Mouse (Mus musculus): Measurements from ENCODE around the gene Fbxw11. TPM values are rescaled to one million over a fixed set of nuclear protein-coding genes. Genes with fewer than 3 reads are reported as not detected.

Gene Fbxw11
- polyA plus RNA-seq, 1 experiment, result 44.5 TPM

DNA sequence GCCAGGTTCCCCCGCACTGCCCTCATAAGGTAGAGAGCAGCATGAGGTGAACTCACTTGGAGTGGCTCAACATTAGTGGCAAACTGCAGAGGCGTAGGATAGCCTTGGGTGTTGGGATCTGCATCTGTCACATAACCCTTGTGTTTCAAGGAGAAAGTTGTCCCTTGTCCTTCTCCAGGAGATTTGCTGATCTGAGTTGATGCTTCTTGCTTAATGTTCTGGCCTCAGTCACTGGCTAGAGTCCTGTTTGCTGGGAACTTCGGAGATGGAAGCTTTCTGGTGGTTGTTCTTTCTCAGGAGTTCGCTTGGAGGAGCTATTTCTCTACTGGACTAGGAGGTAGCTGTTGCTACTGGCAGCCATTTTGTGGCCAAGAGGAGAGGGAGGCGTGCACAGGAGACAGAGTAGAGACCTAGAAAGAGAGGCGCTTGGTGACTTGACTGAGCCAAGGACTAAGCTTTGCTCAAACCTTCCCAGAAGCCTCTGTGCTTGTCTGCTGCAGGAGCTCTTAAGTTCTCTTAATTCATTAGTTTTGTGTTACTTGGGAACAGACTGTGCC, 143.1 kb downstream of the Fbxw11 start:
- H3K4me2 ChIP-seq (ENCODE audit: low read depth), result no peak overlapping the region
- no peaks in the 10 kb centered on the region for H3K27me3 ChIP-seq (ENCODE audit: control insufficient read depth, insufficient read depth, insufficient read length)
- no peak for TF ChIP-seq USF1 (IDR thresholded peaks at IDR 0.05; ENCODE audit: low read depth)
- no peak for TF ChIP-seq TCF3 (IDR thresholded peaks at IDR 0.05; ENCODE audit: insufficient read length, low read depth)
- H3K79me2 ChIP-seq (ENCODE audit: control insufficient read depth, insufficient read depth), result no peaks in the 10 kb centered on the region
- H3K4me3 ChIP-seq, result no peak overlapping the region
- no peaks in the 10 kb centered on the region for H3K36me3 ChIP-seq (ENCODE audit: control insufficient read depth, insufficient read depth)
- H3ac ChIP-seq (ENCODE audit: control insufficient read depth, insufficient read length), result no peak overlapping the region

GRCm38 (mm10) chr11:32786201-32786600, 143.7 kb downstream of the Fbxw11 start:
- TF ChIP-seq POLR2AphosphoS2 (IDR thresholded peaks at IDR 0.05; ENCODE audit: insufficient read length, low read depth), result no peak
- no peak for TF ChIP-seq TCF3 (IDR thresholded peaks at IDR 0.05; ENCODE audit: insufficient read length, low read depth)
- no peak for TF ChIP-seq MYOD1 (IDR thresholded peaks at IDR 0.05; ENCODE audit: control insufficient read depth in 1 of 3, insufficient read length in 2 of 3, low read depth in 2 of 3)
- no peak for TF ChIP-seq POLR2A (IDR thresholded peaks at IDR 0.05; ENCODE audit: insufficient read length, low read depth)
- no peak for TF ChIP-seq MYOG (IDR thresholded peaks at IDR 0.05; ENCODE audit: control insufficient read depth in 1 of 3, insufficient read depth in 1 of 3, insufficient read length in 2 of 3, low read depth in 2 of 3)
- TF ChIP-seq E2F4 (IDR thresholded peaks at IDR 0.05; ENCODE audit: insufficient read depth), result no peak
- no peak for TF ChIP-seq REST (IDR thresholded peaks at IDR 0.05; ENCODE audit: insufficient read depth, insufficient read length)
- TF ChIP-seq SRF (IDR thresholded peaks at IDR 0.05; ENCODE audit: control insufficient read depth, insufficient read length, low read depth), result no peak
- TF ChIP-seq USF1 (IDR thresholded peaks at IDR 0.05; ENCODE audit: low read depth), result no peak
- no peak for TF ChIP-seq TCF12 (IDR thresholded peaks at IDR 0.05; ENCODE audit: insufficient read depth, poor library complexity, severe bottlenecking)
- TF ChIP-seq MAX (IDR thresholded peaks at IDR 0.05; ENCODE audit: low read depth), result no peak
- no peak for TF ChIP-seq CEBPB (IDR thresholded peaks at IDR 0.05; ENCODE audit: insufficient read depth, poor library complexity, severe bottlenecking)
- Histone ChIP-seq H3K27me3 (ENCODE audit: control insufficient read depth, insufficient read depth, insufficient read length) (no peaks in the 10 kb centered on the region), H3K79me2 (ENCODE audit: control insufficient read depth, insufficient read depth) (no peaks in the 10 kb centered on the region), H3K4me2 (ENCODE audit: low read depth) (no peak overlapping the region), H3K4me3 (no peak overlapping the region), H3K36me3 (ENCODE audit: control insufficient read depth, insufficient read depth) (no peaks in the 10 kb centered on the region), H3ac (ENCODE audit: control insufficient read depth, insufficient read length) (no peak overlapping the region)

DNA sequence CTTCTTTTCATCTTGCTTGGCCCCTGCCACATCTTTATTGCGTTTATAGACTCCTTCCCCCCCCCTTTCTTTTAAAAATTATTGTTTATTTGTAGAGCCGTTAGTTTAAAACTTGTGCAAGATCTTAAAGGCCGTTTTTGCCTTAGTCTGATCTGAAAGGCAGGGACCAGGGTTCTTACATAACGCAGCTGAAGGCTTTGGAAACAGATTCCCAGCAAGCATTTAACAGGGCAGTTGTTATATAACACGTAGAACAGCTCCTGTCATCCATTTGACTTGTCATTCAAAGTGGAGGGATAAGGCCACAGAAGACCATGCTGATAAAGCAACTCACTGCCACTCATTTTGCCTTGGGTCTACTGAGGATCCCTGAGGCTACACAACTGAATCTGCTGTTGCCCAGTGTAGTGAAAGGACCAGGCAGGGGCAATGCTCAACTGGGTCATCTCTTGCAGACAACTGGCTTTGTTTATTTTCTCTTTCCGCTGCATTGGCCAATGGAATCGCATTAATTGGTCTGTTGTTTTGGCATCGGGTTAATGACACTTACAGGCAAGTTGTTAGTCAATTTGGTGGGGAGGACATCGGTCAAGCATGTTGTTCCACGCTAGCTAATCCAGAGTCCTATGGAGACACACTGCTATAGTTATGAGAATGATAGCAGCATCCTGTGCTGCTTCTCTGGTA, 152.4 kb downstream of the Fbxw11 start:
- Histone ChIP-seq H3K27me3 (ENCODE audit: control insufficient read depth, insufficient read depth, insufficient read length) (peaks cover 17% of the 10 kb centered on the region), H3K36me3 (ENCODE audit: control insufficient read depth, insufficient read depth) (no peaks in the 10 kb centered on the region), H3ac (ENCODE audit: control insufficient read depth, insufficient read length) (no peak overlapping the region), H3K4me3 (no peak overlapping the region), H3K4me2 (ENCODE audit: low read depth) (no peak overlapping the region), H3K79me2 (ENCODE audit: control insufficient read depth, insufficient read depth) (no peaks in the 10 kb centered on the region)
- no peak for TF ChIP-seq MYOD1 (IDR thresholded peaks at IDR 0.05; ENCODE audit: control insufficient read depth in 1 of 3, insufficient read length in 2 of 3, low read depth in 2 of 3)
- TF ChIP-seq SRF (IDR thresholded peaks at IDR 0.05; ENCODE audit: control insufficient read depth, insufficient read length, low read depth), result no peak
- no peak for TF ChIP-seq REST (IDR thresholded peaks at IDR 0.05; ENCODE audit: insufficient read depth, insufficient read length)
- no peak for TF ChIP-seq TCF12 (IDR thresholded peaks at IDR 0.05; ENCODE audit: insufficient read depth, poor library complexity, severe bottlenecking)
- no peak for TF ChIP-seq POLR2AphosphoS2 (IDR thresholded peaks at IDR 0.05; ENCODE audit: insufficient read length, low read depth)
- TF ChIP-seq MAX (IDR thresholded peaks at IDR 0.05; ENCODE audit: low read depth), result no peak
- TF ChIP-seq MYOG (IDR thresholded peaks at IDR 0.05; ENCODE audit: control insufficient read depth in 1 of 3, insufficient read depth in 1 of 3, insufficient read length in 2 of 3, low read depth in 2 of 3), result no peak
- no peak for TF ChIP-seq USF1 (IDR thresholded peaks at IDR 0.05; ENCODE audit: low read depth)
- TF ChIP-seq POLR2A (IDR thresholded peaks at IDR 0.05; ENCODE audit: insufficient read length, low read depth), result no peak
- TF ChIP-seq CEBPB (IDR thresholded peaks at IDR 0.05; ENCODE audit: insufficient read depth, poor library complexity, severe bottlenecking), result no peak
- TF ChIP-seq E2F4 (IDR thresholded peaks at IDR 0.05; ENCODE audit: insufficient read depth), result no peak
- no peak for TF ChIP-seq TCF3 (IDR thresholded peaks at IDR 0.05; ENCODE audit: insufficient read length, low read depth)

Other genes starting within 250 kb of the Fbxw11 start
- gene Ubtd2, start 187.4 kb upstream of the Fbxw11 start, polyA plus RNA-seq (2012; fragmentation: generic; extraction: Trizol), result 14.6 TPM
- 0.08 TPM for gene Efcab9, start 110.6 kb upstream of the Fbxw11 start, polyA plus RNA-seq (2012; fragmentation: generic; extraction: Trizol)
- gene Stk10, start 109.4 kb upstream of the Fbxw11 start, polyA plus RNA-seq (2012; fragmentation: generic; extraction: Trizol), result 7.1 TPM
- gene Smim23, start 181.9 kb downstream of the Fbxw11 start, polyA plus RNA-seq (2012; fragmentation: generic; extraction: Trizol), result not detected